Mouse (Mus musculus): ENCODE results near the gene Foxn3.

DNA sequence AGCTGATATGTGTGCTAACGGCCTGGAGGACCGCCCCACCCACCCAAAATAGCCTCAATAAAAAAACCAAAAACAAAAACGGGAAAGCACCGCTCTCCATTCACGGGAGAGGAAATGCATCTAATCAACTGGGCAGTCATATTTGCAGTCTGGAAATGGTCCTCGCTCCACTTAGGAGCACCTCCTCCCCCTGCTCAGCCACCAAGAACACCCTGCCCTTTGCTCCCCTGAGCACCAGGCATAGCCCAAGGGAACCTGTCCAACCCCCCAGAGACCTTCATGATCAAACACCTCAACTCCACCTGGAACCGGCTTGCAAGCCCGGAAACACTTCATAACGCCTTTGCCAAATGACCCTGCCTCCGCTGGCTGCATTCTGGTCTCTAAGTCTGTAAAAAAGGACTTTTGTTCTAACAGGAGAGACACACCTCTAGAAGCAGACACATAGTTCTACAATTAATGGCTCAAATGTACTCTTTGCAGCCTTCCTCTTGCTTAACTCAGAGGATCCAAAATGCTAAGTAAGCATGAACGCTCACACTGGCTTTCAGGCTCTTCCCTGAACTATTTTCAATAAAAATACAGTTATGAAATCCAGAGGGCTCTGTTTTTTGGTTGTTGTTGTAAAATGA, 2.6 kb downstream of the Foxn3 start:
- TF ChIP-seq CTCF (IDR thresholded peaks at IDR 0.05; ENCODE audit: low read depth, low read length): no peak
- TF ChIP-seq POLR2A (IDR thresholded peaks at IDR 0.05; ENCODE audit: extremely low read depth, insufficient read depth, low read length): no peak

All from liver, adult 2 months (tissue).